ENCODE assay signal across 8 mouse cellular contexts in the genomic region with DNA sequence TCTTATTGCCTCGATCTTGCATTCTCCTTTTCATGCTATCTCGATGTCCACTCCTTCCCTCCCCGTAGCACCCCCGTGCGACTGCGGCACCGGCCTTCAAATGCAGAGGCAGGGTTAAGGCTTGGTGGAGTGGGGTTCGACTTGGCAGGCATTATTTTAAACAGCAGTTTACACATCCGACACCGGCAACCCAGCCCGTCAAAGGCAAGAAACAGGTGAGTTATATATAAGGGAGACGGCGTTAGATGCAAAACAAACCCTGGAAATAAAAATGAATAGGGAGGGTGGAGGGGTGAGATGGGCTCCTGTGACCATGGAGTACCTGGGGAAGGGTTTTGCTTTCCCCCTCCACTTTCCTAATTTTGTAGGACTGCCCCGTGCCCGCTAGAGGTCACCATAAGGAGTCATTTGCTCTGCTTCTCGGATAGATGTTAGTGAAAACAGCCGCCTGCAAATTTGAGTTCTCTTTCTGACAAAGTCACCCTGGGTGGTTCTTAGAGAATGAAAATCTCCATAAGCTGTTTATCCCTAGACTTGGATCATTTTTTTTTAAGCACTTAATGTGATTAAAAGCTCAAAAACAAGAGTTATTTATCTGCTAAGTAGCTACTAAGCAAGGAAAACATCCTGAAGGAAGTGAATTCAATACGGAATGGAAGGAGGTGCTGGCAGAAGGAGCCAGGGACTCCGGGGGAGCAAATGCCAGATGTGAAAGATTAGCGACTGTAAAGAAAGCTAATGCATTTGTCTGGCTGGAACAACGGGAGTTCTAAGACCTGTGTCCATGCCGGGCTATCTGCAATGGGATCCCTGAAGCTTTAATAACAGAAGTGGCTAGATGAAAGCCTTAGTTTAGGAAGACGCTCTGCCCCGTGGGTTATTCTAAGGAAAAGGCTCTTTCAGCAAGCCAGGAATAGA. TPM values are rescaled to one million over a fixed set of nuclear protein-coding genes. Genes with fewer than 3 reads are reported as not detected.
DNase-seq lines count a peak whose midpoint lies in the region; ATAC-seq and TF ChIP-seq lines count a peak whose summit lies in the region.

No protein-coding gene starts in this region.

- H3K27ac ChIP-seq in bone marrow macrophage, adult 2 months (ENCODE audit: insufficient read depth, low read depth, low read length): no peak overlapping the region
- H3K27ac ChIP-seq in embryonic facial prominence, embryonic 15.5 days (replicated peaks): no peak overlapping the region
- no peak overlapping the region for H3K27ac ChIP-seq in heart, embryonic 11.5 days (ENCODE audit: low read depth, low read length)
- no peak overlapping the region for H3K27ac ChIP-seq in kidney, embryonic 15.5 days

- peak overlapping the region; percentile 61 for H3K4me3 ChIP-seq in bone marrow macrophage, adult 2 months (ENCODE audit: insufficient read depth, low read length)
- peak overlapping the region; percentile 59 for H3K4me3 ChIP-seq in embryonic facial prominence, embryonic 15.5 days (replicated peaks)
- H3K4me3 ChIP-seq in heart, embryonic 11.5 days (ENCODE audit: low read depth, low read length): peak overlapping the region; percentile 57
- peak overlapping the region; percentile 61 for H3K4me3 ChIP-seq in kidney, embryonic 15.5 days (replicated peaks)

- TF ChIP-seq POLR2A in bone marrow macrophage, adult 2 months (IDR thresholded peaks at IDR 0.05; ENCODE audit: borderline replicate concordance, low read depth, low read length): no peak

- peak; percentile 80 to 81 for DNase-seq in B cell, adult 2 months
- peak; percentile 71 for DNase-seq in liver
- DNase-seq in spleen, postnatal 4 days (ENCODE audit: low spot score in 2 of 2): peak; percentile 61 to 78

- ATAC-seq in embryonic facial prominence, embryonic 15.5 days (ENCODE audit: insufficient number of reproducible peaks, low FRiP score, low TSS enrichment, low read depth): no peak
- ATAC-seq in heart, embryonic 11.5 days (replicated peaks; ENCODE audit: insufficient number of reproducible peaks, low FRiP score, low TSS enrichment): no peak
- ATAC-seq in kidney, embryonic 15.5 days (replicated peaks; ENCODE audit: low FRiP score): peak; percentile 4; the same call in 1 of the 2 replicates
- peak; percentile 51; the same call in 1 of the 2 replicates for ATAC-seq in monocyte, adult 5-6 weeks (replicated peaks; ENCODE audit: insufficient number of reproducible peaks, low FRiP score, low TSS enrichment, poor library complexity, severe bottlenecking)

- H3K9me3 ChIP-seq in embryonic facial prominence, embryonic 15.5 days (replicated peaks): no peaks in the 10 kb centered on the region
- H3K9me3 ChIP-seq in heart, embryonic 11.5 days (replicated peaks; ENCODE audit: control insufficient read depth, low read length): no peaks in the 10 kb centered on the region
- H3K9me3 ChIP-seq in kidney, embryonic 15.5 days (replicated peaks): no peaks in the 10 kb centered on the region

- no peaks in the 10 kb centered on the region for H3K36me3 ChIP-seq in embryonic facial prominence, embryonic 15.5 days
- no peaks in the 10 kb centered on the region for H3K36me3 ChIP-seq in heart, embryonic 11.5 days (ENCODE audit: control insufficient read depth, insufficient read depth, low read length)
- H3K36me3 ChIP-seq in kidney, embryonic 15.5 days: no peaks in the 10 kb centered on the region

- H3K27me3 ChIP-seq in embryonic facial prominence, embryonic 15.5 days: peaks cover 63% of the 10 kb centered on the region
- peaks cover 48% of the 10 kb centered on the region for H3K27me3 ChIP-seq in heart, embryonic 11.5 days (ENCODE audit: control insufficient read depth, insufficient read depth, low read length)
- H3K27me3 ChIP-seq in kidney, embryonic 15.5 days: peaks cover 61% of the 10 kb centered on the region

- H3K9ac ChIP-seq in embryonic facial prominence, embryonic 15.5 days: 0 out of 2 replicates have a peak overlapping the region, but pooled peaks have one; percentile 12
- H3K9ac ChIP-seq in heart, embryonic 11.5 days (ENCODE audit: low read depth, low read length): no peak overlapping the region; the same call in 1 of the 2 replicates
- H3K9ac ChIP-seq in kidney, embryonic 15.5 days: no peak overlapping the region

- H3K4me1 ChIP-seq in bone marrow macrophage, adult 2 months (ENCODE audit: control insufficient read depth, insufficient read depth, low read length): 0 out of 2 replicates have a peak, but pooled peaks cover 4% of the 10 kb centered on the region
- H3K4me1 ChIP-seq in embryonic facial prominence, embryonic 15.5 days: peaks cover 29% of the 10 kb centered on the region
- H3K4me1 ChIP-seq in heart, embryonic 11.5 days (ENCODE audit: control insufficient read depth, insufficient read depth, low read length): peaks cover 14% of the 10 kb centered on the region; the same call in 1 of the 2 replicates
- H3K4me1 ChIP-seq in kidney, embryonic 15.5 days: peaks cover 30% of the 10 kb centered on the region

- TF ChIP-seq CTCF in bone marrow macrophage, adult 2 months (IDR thresholded peaks at IDR 0.05; ENCODE audit: low read depth, low read length): peak; percentile 65

- WGBS in embryonic facial prominence, embryonic 15.5 days: under 1% methylated on average over 24 of the region's 24 CpGs
- WGBS in heart, embryonic 11.5 days (ENCODE audit: insufficient replicate concordance): 1% methylated on average over 24 of the region's 24 CpGs
- WGBS in kidney, embryonic 15.5 days: 1% methylated on average over 24 of the region's 24 CpGs

- peak overlapping the region; percentile 98 for H3K4me2 ChIP-seq in embryonic facial prominence, embryonic 15.5 days (replicated peaks)
- H3K4me2 ChIP-seq in heart, embryonic 11.5 days: peak overlapping the region; percentile 88
- peak overlapping the region; percentile 96 for H3K4me2 ChIP-seq in kidney, embryonic 15.5 days

RNA-seq across cellular contexts. Expression of gene Kcng3, which starts 1.2 kb away (rescaled TPM):
- not detected in 2 replicates for polyA plus RNA-seq in bone marrow macrophage, adult 2 months (2012; ENCODE audit: insufficient read depth, insufficient read length, missing spikeins)
- 0.05 TPM in 1 of 2 replicates, not detected in the other for polyA plus RNA-seq in embryonic facial prominence, embryonic 15.5 days (2015; fragmentation: Nextera tagmentation; extraction: Ambion mirVana)
- polyA plus RNA-seq in heart, embryonic 11.5 days (2014; fragmentation: Nextera tagmentation; extraction: Ambion mirVana): not detected in 2 replicates
- 0.05 TPM in 1 of 2 replicates, not detected in the other for polyA plus RNA-seq in kidney, embryonic 15.5 days (2015; fragmentation: Nextera tagmentation; extraction: Ambion mirVana)
- total RNA-seq in monocyte, adult 5-6 weeks (2017): not detected in 3 replicates

Comparison
In these comparisons a context has a peak if more than half of its experiments do, and no peak if none do; other contexts are left out.
1. ATAC-seq: peak in kidney, embryonic 15.5 days (single experiment) and monocyte, adult 5-6 weeks (single experiment); none in embryonic facial prominence, embryonic 15.5 days (single experiment) and heart, embryonic 11.5 days (single experiment).
2. Peak in every context shown above with its lines, with median percentiles within 50 percentile points of each other: DNase-seq, H3K4me3 ChIP-seq and H3K4me2 ChIP-seq.